Mouse (Mus musculus): ENCODE results near the gene Sept14. TPM values are rescaled to one million over a fixed set of nuclear protein-coding genes. Genes with fewer than 3 reads are reported as not detected.
"Not testable (repeated sequence)": the region's sequence is repeated elsewhere in the genome, so short reads cannot be mapped to it uniquely, and the experiment has no call there.

Sept14 gene
- total RNA-seq, 2 experiments from 2014 or later: not detected

DNA sequence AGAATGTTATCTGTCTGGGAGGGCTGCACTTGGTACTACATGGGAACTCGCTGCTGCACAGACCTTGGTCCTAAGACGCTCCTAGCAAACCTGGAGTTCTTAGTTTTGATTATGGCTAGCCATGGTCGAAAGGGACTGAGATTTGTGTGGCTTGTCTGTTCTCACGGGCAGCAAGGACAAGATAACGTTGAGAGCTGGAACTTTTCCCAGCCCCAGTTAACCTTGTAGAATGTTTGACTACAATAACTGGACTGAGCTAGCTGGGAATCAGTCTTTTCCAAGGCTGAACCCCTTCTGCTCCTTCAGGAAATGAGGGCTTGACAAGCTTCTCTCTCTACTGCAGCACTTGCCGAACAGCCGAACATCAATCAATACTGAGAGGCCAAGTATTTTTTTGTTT lies 20.7 kb downstream of the Sept14 start:
- intact Hi-C loops (cut with DNase I): no loop called here
- DNase-seq (ENCODE audit: low spot score in 2 of 2): no peak

GRCm38 (mm10) chr5:129685141-129685540 lies 23.2 kb downstream of the Sept14 start:
- intact Hi-C loops (cut with DNase I); DNase-seq (ENCODE audit: low spot score in 2 of 2): not testable (repeated sequence)

GRCm38 (mm10) chr5:129670036-129670458 lies 38.3 kb downstream of the Sept14 start, which contains the start of gene Zfp11:
TSS of gene Zfp11 (minus strand) at chr5:129670099.
- DNase-seq (ENCODE audit: low spot score in 2 of 2): peak; percentile 82 to 85
- intact Hi-C loops (cut with DNase I): loop anchor here (5.0 kb wide), 1 partner anchor 57 kb away; the partner anchor contains the start of gene Nipsnap2

GRCm38 (mm10) chr5:129669453-129670035 lies 38.8 kb downstream of the Sept14 start:
- intact Hi-C loops (cut with DNase I): loop anchor here (5.0 kb wide), 1 partner anchor 58 kb away; the partner anchor contains the start of gene Nipsnap2
- no peak for DNase-seq (ENCODE audit: low spot score in 2 of 2)

DNA sequence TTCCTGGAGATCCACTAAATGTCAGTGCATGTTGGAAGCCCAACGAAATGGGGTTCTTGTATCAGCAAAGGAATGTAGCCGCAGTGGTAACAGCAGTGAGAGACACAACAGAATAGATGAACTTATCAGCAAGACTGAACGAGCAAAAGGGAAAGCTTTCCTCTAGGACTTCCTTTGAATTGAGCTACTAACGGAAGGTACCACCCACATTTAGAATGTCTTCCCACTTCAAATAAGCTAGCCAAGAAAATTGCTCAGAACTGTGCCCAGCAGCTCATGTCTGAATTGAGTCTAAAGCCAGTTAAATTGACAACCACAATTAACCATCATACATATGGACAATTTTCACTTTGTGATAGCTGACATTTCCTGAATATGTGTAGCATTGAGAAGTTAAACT lies 40.5 kb downstream of the Sept14 start:
- peak; percentile 10 to 14 for DNase-seq (ENCODE audit: low spot score in 2 of 2)
- intact Hi-C loops (cut with DNase I): no loop called here

DNA sequence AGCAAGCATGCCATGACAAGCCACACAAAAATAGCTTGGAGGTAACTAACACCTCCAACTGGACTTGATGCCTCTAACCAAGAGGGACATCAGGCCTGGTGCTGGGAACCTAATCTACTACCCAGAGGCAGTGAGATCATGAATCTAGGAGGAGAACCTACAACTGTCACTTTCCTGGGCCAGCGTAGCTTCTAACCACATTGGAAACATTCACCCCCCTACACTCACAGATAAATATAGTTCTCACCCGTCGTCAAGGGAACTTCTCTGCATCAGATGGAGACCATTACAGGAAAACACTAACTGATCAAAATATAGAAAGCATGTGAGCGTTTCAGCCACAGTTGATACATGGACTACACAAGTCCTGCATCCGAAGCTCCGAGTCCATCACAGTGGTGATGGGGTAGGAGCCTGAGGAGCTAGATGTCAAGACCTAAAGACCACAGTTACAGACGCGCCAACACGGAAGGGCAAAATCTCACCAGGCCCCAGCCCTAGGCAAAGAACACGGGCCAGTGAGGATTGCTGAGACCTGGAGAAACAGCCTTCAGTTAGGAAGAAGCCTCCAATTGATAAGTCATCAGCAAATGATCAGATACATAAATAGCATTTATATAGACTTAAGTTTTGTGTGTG lies 41.9 kb downstream of the Sept14 start:
- intact Hi-C loops (cut with DNase I): no loop called here
- DNase-seq (ENCODE audit: low spot score in 2 of 2): peak; percentile 19 to 54

DNA sequence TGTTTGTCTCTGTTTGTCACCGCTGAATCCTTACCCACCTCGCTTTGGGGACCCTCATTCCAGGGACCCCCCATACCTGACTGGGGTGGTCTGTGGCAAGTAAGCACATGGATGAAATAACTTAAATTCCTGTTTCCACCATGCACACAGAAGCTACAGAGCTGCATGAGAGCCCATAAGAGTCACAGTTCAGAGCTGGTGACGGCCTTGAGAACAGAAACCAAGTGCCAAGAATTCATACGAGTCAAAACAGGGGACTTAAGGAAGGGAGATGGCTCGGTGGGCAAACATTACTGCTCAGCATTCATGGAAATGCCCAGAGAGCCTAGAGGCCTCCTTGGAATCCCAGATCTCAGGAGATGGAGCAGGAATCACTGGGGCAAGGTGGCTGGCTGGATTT lies 44.2 kb downstream of the Sept14 start:
- no peak for DNase-seq (ENCODE audit: low spot score in 2 of 2)

GRCm38 (mm10) chr5:129657931-129658330 lies 50.4 kb downstream of the Sept14 start:
- no peak for DNase-seq (ENCODE audit: low spot score in 2 of 2)
- intact Hi-C loops (cut with DNase I): no loop called here

More for the DNA sequence above, 44.2 kb downstream of the Sept14 start:
- intact Hi-C loops (cut with DNase I): no loop called here

- intact Hi-C loops (cut with DNase I): no loop called here
- DNase-seq (ENCODE audit: low spot score in 2 of 2): no peak
Measured at GRCm38 (mm10) chr5:129657016-129657415, 51.3 kb downstream of the Sept14 start.

GRCm38 (mm10) chr5:129650858-129651257 lies 57.5 kb downstream of the Sept14 start:
- intact Hi-C loops (cut with DNase I): no loop called here

More at GRCm38 (mm10) chr5:129650858-129651257, 57.5 kb downstream of the Sept14 start:
- DNase-seq (ENCODE audit: low spot score in 2 of 2): no peak

Other genes starting within 250 kb of the Sept14 start
- gene Sfswap, start 207.3 kb downstream of the Sept14 start, total RNA-seq (2021): 100 to 1,000 TPM; 111 to 113 TPM
- gene Mmp17, start 124.3 kb downstream of the Sept14 start, total RNA-seq (2021): 10 to 100 TPM; 91.1 to 94.9 TPM
- 1 to 10 TPM; 7.0 to 7.1 TPM for gene Zfp11, start 38.4 kb downstream of the Sept14 start, total RNA-seq (2021)
- gene Mrps17, start 7.0 kb upstream of the Sept14 start, total RNA-seq (2021): 10 to 100 TPM; 79.3 to 85.1 TPM
- 10 to 100 TPM; 72.2 to 84.1 TPM for gene Nipsnap2, start 16.6 kb upstream of the Sept14 start, total RNA-seq (2021)
- gene Psph, start 78.9 kb upstream of the Sept14 start, total RNA-seq (2021): 10 to 100 TPM; 25.4 to 26.0 TPM
- gene Sumf2, start 138.5 kb upstream of the Sept14 start, total RNA-seq (2021): 10 to 100 TPM; 19.0 to 24.0 TPM
- 100 to 1,000 TPM; 413 to 428 TPM for gene Chchd2, start 179.0 kb upstream of the Sept14 start, total RNA-seq (2021)
- gene Zbed5, start 187.2 kb upstream of the Sept14 start, total RNA-seq (2021): 1 to 10 TPM; 4.0 to 4.4 TPM
- gene Phkg1, start 190.0 kb upstream of the Sept14 start, total RNA-seq (2021): 10 to 100 TPM; 10.5 to 10.9 TPM
- 1 to 10 TPM; 1.8 to 3.4 TPM for gene Nupr1l, start 200.0 kb upstream of the Sept14 start, total RNA-seq (2021)
- 10 to 100 TPM; 48.6 to 53.5 TPM for gene Vkorc1l1, start 233.5 kb upstream of the Sept14 start, total RNA-seq (2021)